Mouse (Mus musculus) kidney, adult 8-10 months (tissue): ENCODE data around the gene Zfp551.

Experiments
- DNase-seq, 2 experiments: peaks; one replicate each; pipeline ENCODE4 v3.0.0; 2022

Gene Zfp551

GRCm38 (mm10) chr7:12422245-12422849, at the start of gene Zfp551:
Gene Zfp551, minus strand, starts transcription at chr7:12422751.
- DNase-seq = peak; percentile 53 to 66

- no peak for DNase-seq
These were observed 304 bp upstream of the Zfp551 start for GRCm38 (mm10) chr7:12422855-12423254.

- no peak for DNase-seq
These were observed 810 bp downstream of the Zfp551 start for GRCm38 (mm10) chr7:12421741-12422140.

GRCm38 (mm10) chr7:12369173-12369572, 53.4 kb downstream of the Zfp551 start, which contains the start of gene Vmn1r84:
Gene Vmn1r84, minus strand, starts transcription at chr7:12369273.
- DNase-seq = no peak
